Mouse (Mus musculus) limb, embryonic 14.5 days (tissue): ENCODE results near the gene Ap3d1. TPM values are rescaled to one million over a fixed set of nuclear protein-coding genes. Genes with fewer than 3 reads are reported as not detected.

Source experiments
- ATAC-seq: fragments of 200-750 bp; cut with Nextera tagmentation; 2 replicates; pipeline ENCODE4 v1.8.0; 2017; ENCODE audit warnings: low read depth, moderate number of reproducible peaks, moderate TSS enrichment; ENCODE audit not compliant: low FRiP score
- DNase-seq: peaks from one replicate; pipeline ENCODE4 v3.0.0-alpha.2; 2015; ENCODE audit warnings: low spot score
- H3K27ac ChIP-seq: fragments of 300-500 bp; sonication (generic); replicated peaks from 2 replicates; pipeline ENCODE4 v1.5.1; 2014; ENCODE audit warnings: low read depth, mild to moderate bottlenecking, low read length, moderate library complexity, mixed read lengths
- H3K27me3 ChIP-seq: fragments of 300-500 bp; sonication (generic); 2 replicates; pipeline ENCODE4 v1.6.1; 2014; ENCODE audit warnings: low read length, mixed read lengths; ENCODE audit not compliant: control insufficient read depth, insufficient read depth
- H3K36me3 ChIP-seq: fragments of 300-500 bp; sonication (generic); 2 replicates; pipeline ENCODE4 v1.6.1; 2014; ENCODE audit warnings: mild to moderate bottlenecking, low read length, moderate library complexity, mixed read lengths; ENCODE audit not compliant: control insufficient read depth, insufficient read depth
- H3K4me1 ChIP-seq: fragments of 300-500 bp; sonication (generic); 2 replicates; pipeline ENCODE4 v1.6.1; 2014; ENCODE audit warnings: antibody characterized with exemption, low read length, mixed read lengths; ENCODE audit not compliant: control insufficient read depth, insufficient read depth
- H3K4me2 ChIP-seq: fragments of 300-500 bp; sonication (generic); replicated peaks from 2 replicates; pipeline ENCODE4 v1.6.1; 2014; ENCODE audit warnings: low read depth, mild to moderate bottlenecking, low read length, moderate library complexity; ENCODE audit not compliant: severe bottlenecking
- H3K4me3 ChIP-seq: fragments of 300-500 bp; sonication (generic); replicated peaks from 2 replicates; pipeline ENCODE4 v1.5.1; 2014; ENCODE audit warnings: low read length
- H3K9ac ChIP-seq: fragments of 300-500 bp; sonication (generic); 2 replicates; pipeline ENCODE4 v1.6.1; 2014; ENCODE audit warnings: mild to moderate bottlenecking, low read depth, low read length, moderate library complexity; ENCODE audit not compliant: severe bottlenecking
- H3K9me3 ChIP-seq: fragments of 300-500 bp; sonication (generic); 2 replicates; pipeline ENCODE4 v1.6.1; 2016; ENCODE audit warnings: low read length; ENCODE audit not compliant: control insufficient read depth
- POLR2A ChIP-seq: fragments of 200-500 bp; IDR thresholded peaks from 2 replicates; pipeline ENCODE4 v1.8.0; 2012; ENCODE audit warnings: inconsistent platforms, mild to moderate bottlenecking, moderate library complexity, borderline replicate concordance; ENCODE audit not compliant: insufficient read depth, insufficient read length; ENCODE audit errors: extremely low read depth
- WGBS: fragments of 180-500 bp; shearing (Covaris S2); extraction: QIAGEN DNeasy Blood & Tissue Kit; methylation state at CpG from one replicate; pipeline ENCODE4 v1.1.7; 2014; 5-methylcytosine and 5-hydroxymethylcytosine counted together
- polyA plus RNA-seq, 2 experiments: library from polyadenylated mRNA; depleted of rRNA in 1 of 2; stranded (reverse) in 1 of 2; unstranded in 1 of 2; fragments of >200 nt; fragmentation: Nextera tagmentation in 1 of 2; extraction: Ambion mirVana in 1 of 2; gene quantifications; 2 replicates each; pipeline versions ENCODE4 v1.2.1 to v1.2.3; 2012 to 2014

Gene Ap3d1
- polyA plus RNA-seq, 2 experiments, result 75.1 to 123 TPM

DNA sequence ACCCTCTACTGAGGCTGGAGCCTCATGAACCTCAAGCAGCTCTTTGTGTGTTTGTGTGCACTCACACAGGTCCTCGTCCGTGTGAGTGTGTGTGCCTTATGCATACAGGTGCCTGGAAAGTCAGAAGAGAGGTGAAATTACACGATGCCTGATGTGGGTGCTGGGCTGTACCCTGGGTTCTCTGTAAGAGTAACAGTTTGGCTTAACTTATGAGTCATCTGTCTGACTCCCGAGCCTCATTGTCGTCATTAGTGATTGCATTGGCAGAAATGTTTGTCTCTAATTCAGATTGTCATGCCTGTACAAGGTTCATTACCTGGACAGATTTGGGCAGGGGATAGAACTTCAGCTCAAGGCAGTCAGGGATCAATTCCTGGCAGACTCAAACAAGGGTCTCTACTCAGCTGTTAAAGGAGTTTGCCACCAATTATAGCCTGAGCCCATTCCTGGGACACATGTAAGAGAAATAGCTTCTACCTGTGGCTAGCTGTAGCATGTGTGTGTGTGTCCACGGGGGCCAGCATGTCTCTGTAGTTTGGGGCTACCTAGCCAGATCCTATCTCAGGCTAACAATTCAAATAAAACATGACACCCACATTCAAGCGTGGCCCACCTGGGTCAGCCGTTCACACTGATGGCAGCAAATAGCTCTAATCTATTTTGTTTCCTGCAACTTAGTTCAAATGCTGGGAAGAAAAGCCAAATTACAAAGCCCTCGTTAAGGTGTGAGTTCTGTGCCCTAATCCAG, 64.8 kb downstream of the Ap3d1 start:
- DNase-seq (no peak), ATAC-seq (no peak)
- H3K27me3 ChIP-seq, result no peaks in the 10 kb centered on the region
- peaks cover 48% of the 10 kb centered on the region for H3K4me1 ChIP-seq
- peak overlapping the region; percentile 97 for H3K4me3 ChIP-seq
- H3K4me2 ChIP-seq, result peak overlapping the region; percentile 55
- no peak for TF ChIP-seq POLR2A
- peak overlapping the region; percentile 86 for H3K27ac ChIP-seq
- 22% methylated on average over 9 of the region's 9 CpGs for WGBS
- no peaks in the 10 kb centered on the region for H3K9me3 ChIP-seq
- peaks cover 18% of the 10 kb centered on the region for H3K36me3 ChIP-seq
- peak overlapping the region; percentile 53 for H3K9ac ChIP-seq

DNA sequence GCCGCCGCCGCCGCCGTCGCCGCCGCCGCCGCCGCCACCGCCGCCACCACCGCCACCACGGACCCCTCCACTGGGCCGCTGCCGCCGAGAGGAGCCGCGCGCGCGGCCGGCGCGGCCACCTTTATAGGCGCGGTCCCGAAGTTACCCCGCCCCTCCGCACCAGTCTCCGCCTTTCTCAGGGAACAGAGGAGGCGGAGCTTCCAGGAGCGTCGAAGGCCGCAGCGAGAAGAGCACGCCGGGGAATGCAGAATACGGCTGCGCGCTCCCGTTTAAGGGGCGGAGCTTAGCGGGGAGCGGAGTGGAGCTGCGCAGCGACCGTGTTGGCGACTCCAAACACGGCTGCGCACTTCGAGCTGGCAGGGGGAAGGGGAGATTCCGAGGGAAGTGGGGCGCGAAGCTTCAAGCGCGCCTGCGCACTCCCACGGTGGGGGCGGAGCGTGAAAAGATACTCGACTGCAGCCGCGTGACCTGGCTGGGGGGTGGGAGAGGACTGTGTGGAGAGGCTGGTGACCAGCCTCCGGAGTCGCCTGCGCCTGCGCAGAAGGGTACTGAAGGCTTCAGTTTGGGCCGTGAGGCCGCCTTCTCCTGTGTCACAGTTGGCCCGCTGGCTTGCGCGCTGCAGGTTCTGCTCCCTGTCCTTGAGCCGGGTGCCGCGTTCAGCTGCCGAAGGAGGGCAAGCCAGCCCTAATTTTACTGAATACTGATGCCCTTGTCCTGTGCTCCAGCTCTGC, 65.7 kb downstream of the Ap3d1 start:
- Histone ChIP-seq H3K4me2 (peak overlapping the region; percentile 87), H3K27ac (peak overlapping the region; percentile 86), H3K9ac (peak overlapping the region; percentile 92), H3K9me3 (no peaks in the 10 kb centered on the region), H3K4me1 (peaks cover 48% of the 10 kb centered on the region), H3K27me3 (no peaks in the 10 kb centered on the region), H3K36me3 (peaks cover 27% of the 10 kb centered on the region), H3K4me3 (peak overlapping the region; percentile 97)
- 0% methylated on average over 44 of the region's 78 CpGs for WGBS
- TF ChIP-seq POLR2A, result peak; percentile 99
- ATAC-seq, result peak; percentile 93
- peak; percentile 99 for DNase-seq

DNA sequence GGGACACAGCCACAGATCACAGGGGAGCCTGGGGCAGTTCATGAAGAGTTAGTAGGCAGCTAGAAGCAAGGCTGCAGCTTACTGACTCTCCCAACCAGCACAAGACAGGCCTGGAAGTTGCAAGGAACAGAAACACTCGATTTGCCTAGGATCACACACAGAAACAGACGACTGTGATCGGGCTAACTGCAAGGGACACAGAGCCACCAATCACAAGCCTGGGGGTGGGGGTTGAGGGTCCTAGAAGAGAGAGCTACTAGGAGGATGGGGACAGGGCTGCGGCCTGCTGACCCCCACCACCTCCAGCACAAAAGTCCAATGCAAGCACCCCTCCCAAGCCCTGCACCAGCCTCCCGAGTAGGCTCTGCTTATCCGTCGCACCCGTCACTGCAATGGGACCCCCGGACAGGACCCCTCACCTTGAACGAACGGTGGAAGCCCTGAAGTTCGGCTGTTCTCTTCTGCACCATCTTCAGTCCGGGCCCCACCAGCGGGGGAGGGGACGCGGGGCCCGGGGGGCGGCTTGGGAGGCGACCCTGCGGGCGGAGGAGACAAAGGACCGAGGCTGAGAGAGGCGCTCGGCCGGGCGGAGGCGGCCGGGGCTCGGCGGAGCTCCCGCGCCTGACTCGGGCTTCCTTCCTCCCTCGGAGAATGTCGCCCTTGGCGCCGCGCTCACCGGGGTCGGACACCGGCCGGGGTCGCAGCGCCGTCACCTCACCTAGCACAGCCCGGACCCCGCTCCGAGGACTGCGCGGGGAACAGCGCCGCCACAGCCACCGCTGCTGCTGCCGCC, 66.5 kb downstream of the Ap3d1 start:
- 0% methylated on average over 33 of the region's 54 CpGs for WGBS
- ATAC-seq, result no peak
- peak overlapping the region; percentile 87 for H3K4me2 ChIP-seq
- no peaks in the 10 kb centered on the region for H3K27me3 ChIP-seq
- H3K27ac ChIP-seq, result peak overlapping the region; percentile 86
- no peak for DNase-seq
- peak overlapping the region; percentile 92 for H3K9ac ChIP-seq
- peaks cover 48% of the 10 kb centered on the region for H3K4me1 ChIP-seq
- no peaks in the 10 kb centered on the region for H3K9me3 ChIP-seq
- 0 out of 2 replicates have a peak, but pooled peaks have one; percentile 40 for TF ChIP-seq POLR2A
- H3K36me3 ChIP-seq, result peaks cover 35% of the 10 kb centered on the region
- H3K4me3 ChIP-seq, result peak overlapping the region; percentile 97

DNA sequence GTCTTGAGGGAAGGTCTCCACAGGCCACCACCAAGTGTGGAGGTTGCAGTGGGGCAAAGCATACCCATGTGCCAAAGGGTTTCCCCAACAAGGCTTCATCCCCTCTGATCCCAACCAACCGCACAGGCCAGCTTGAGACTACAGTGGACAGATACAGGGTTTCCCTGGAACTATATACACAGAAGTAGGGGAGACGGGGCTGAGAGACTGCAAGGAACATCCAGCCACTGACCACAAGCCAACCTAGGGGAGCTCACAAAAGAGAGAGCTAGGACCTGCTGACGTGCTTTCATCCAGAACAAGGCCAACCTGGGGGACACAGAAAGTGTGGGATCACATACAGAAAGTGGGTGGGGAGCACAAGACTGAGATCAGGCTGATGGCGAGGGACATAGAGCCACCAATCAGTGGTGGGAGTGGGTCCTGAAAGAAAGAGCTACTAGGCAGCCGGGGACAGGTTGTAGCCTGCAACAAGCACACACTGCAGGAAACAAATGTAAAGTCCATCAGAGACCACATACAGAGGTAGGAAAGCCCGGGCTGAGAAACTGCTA, 67.1 kb downstream of the Ap3d1 start:
- peaks cover 48% of the 10 kb centered on the region for H3K4me1 ChIP-seq
- H3K9me3 ChIP-seq, result no peaks in the 10 kb centered on the region
- ATAC-seq (no peak), DNase-seq (no peak)
- H3K27me3 ChIP-seq, result no peaks in the 10 kb centered on the region
- H3K36me3 ChIP-seq, result peaks cover 42% of the 10 kb centered on the region
- peak overlapping the region; percentile 92 for H3K9ac ChIP-seq
- TF ChIP-seq POLR2A, result no peak
- peak overlapping the region; percentile 87 for H3K4me2 ChIP-seq
- peak overlapping the region; percentile 97 for H3K4me3 ChIP-seq
- peak overlapping the region; percentile 86; the same call in 1 of the 2 replicates for H3K27ac ChIP-seq
- 18% methylated on average over 6 of the region's 6 CpGs for WGBS
